Comparison of ENCODE assay signal across 18 mouse cellular contexts in the genomic region with DNA sequence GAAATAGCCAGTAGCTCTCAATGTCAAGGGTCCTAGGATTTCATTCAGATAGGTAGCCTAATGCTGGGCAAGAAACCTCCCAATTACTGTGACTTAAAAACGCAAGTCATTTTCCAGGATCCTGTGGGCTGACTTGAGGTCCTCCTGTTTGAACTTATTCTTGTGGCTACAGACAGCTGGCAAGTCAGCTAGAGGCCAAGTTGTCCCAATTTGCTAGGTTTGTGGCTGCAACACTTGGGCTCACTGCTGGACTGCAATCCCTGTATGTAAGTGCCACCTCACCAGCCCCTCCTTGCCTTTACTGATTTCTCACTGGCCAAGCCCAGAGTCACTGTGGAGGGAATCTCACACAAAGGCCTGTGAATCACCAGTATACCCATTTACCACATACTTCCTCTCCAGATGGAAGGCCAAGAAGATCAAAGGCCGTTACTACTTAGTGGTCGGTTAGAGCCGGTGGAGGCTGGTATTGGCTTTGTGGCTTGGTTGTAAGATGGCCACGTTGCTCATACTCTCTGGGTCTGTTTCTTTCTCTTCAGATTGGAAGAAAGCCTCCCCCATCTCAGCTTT. TPM values are rescaled to one million over a fixed set of nuclear protein-coding genes. Genes with fewer than 3 reads are reported as not detected.
A peak's percentile ranks its signal among the peaks of the same experiment; 100 is the strongest.
DNase-seq lines count a peak whose midpoint lies in the region; ATAC-seq lines count a peak whose summit lies in the region.
"Had no signal": no experiment of that assay in that cellular context is flagged by ENCODE, and none has a peak within 500 bp of the region (broad histone marks: within the 10 kb centered on the region; RNA-seq: fewer than 3 reads in every experiment).

No protein-coding gene starts in this region.

- ATAC-seq in liver, embryonic 16.5 days (ENCODE audit: low read depth): no peak
- no peak for ATAC-seq in liver, embryonic 12.5 days
- ATAC-seq in granulocyte monocyte progenitor cell, adult 5-6 weeks (replicated peaks; ENCODE audit: poor library complexity, severe bottlenecking): peak; percentile 68
- ATAC-seq: forebrain, embryonic 14.5 days; intestine, embryonic 15.5 days; midbrain, embryonic 13.5 days had no signal

- no peak overlapping the region for H3K4me2 ChIP-seq in liver, embryonic 16.5 days (ENCODE audit: low read depth, low read length)
- H3K4me2 ChIP-seq in liver, embryonic 12.5 days: no peak overlapping the region
- H3K4me2 ChIP-seq: intestine, embryonic 15.5 days; midbrain, embryonic 13.5 days had no signal

- WGBS in liver, embryonic 16.5 days (ENCODE audit: insufficient replicate concordance): 41% methylated on average over 5 of the region's 5 CpGs
- 40% methylated on average over 5 of the region's 5 CpGs for WGBS in liver, embryonic 12.5 days (ENCODE audit: insufficient replicate concordance)

- H3K9ac ChIP-seq in liver, embryonic 16.5 days (ENCODE audit: low read depth, low read length): no peak overlapping the region
- no peak overlapping the region for H3K9ac ChIP-seq in liver, embryonic 12.5 days
- H3K9ac ChIP-seq: intestine, embryonic 15.5 days; liver, embryonic 14.5 days; midbrain, embryonic 13.5 days had no signal

- H3K9me3 ChIP-seq in liver, embryonic 16.5 days (replicated peaks; ENCODE audit: control insufficient read depth, low read length): no peaks in the 10 kb centered on the region
- H3K9me3 ChIP-seq in liver, embryonic 12.5 days (replicated peaks): no peaks in the 10 kb centered on the region
- H3K9me3 ChIP-seq: intestine, embryonic 15.5 days; midbrain, embryonic 13.5 days had no signal

- intact Hi-C loops in heart, postnatal 36 days (cut with DNase I): no loop called here

- H3K4me1 ChIP-seq in liver, embryonic 16.5 days (ENCODE audit: control insufficient read depth, low read depth, low read length): peaks cover 15% of the 10 kb centered on the region
- H3K4me1 ChIP-seq in liver, embryonic 12.5 days: peaks cover 24% of the 10 kb centered on the region

- DNase-seq in NIH3T3 (ENCODE audit: low read depth): peak; percentile 44
- peak; percentile 30 to 46 for DNase-seq in natural killer cell, adult 2 months (ENCODE audit: low spot score in 2 of 2)
- DNase-seq in urinary bladder, adult 2 months (ENCODE audit: low spot score): no peak
- DNase-seq in cerebellum, adult 11-12 months: no peak
- DNase-seq in heart, postnatal 36 days: no peak
- DNase-seq: adrenal gland, postnatal 14 days; cerebellum, postnatal 10 days; left cerebral cortex, postnatal 4 days; lung, postnatal 36 days; spleen, adult 18-20 months; thymus, adult 2 months had no signal

- no peaks in the 10 kb centered on the region for H3K27me3 ChIP-seq in liver, embryonic 16.5 days (ENCODE audit: control insufficient read depth, insufficient read depth, low read depth, low read length)
- no peaks in the 10 kb centered on the region for H3K27me3 ChIP-seq in liver, embryonic 12.5 days (replicated peaks)
- H3K27me3 ChIP-seq: intestine, embryonic 15.5 days; midbrain, embryonic 13.5 days had no signal

- H3K4me3 ChIP-seq in liver, embryonic 16.5 days (ENCODE audit: low read depth, low read length): no peak overlapping the region
- no peak overlapping the region for H3K4me3 ChIP-seq in liver, embryonic 12.5 days
- H3K4me3 ChIP-seq: intestine, embryonic 15.5 days; midbrain, embryonic 13.5 days had no signal

- peak overlapping the region; percentile 18; the same call in 1 of the 2 replicates for H3K27ac ChIP-seq in liver, embryonic 16.5 days (ENCODE audit: low read length)
- H3K27ac ChIP-seq in liver, embryonic 12.5 days: no peak overlapping the region
- H3K27ac ChIP-seq: intestine, embryonic 15.5 days; liver, embryonic 14.5 days; midbrain, embryonic 13.5 days had no signal

- H3K36me3 ChIP-seq in liver, embryonic 16.5 days (ENCODE audit: control insufficient read depth, insufficient read depth): no peaks in the 10 kb centered on the region
- H3K36me3 ChIP-seq in liver, embryonic 12.5 days: no peaks in the 10 kb centered on the region
- H3K36me3 ChIP-seq: intestine, embryonic 15.5 days had no signal

RNA-seq across cellular contexts. Expression of a gene that starts 8.6 kb away (rescaled TPM):
- 7.4 and 9.3 TPM in 2 replicates for polyA plus RNA-seq in liver, embryonic 16.5 days (2015; fragmentation: Nextera tagmentation; extraction: Ambion mirVana)
- 9.0 and 9.4 TPM in 2 replicates for polyA plus RNA-seq in liver, embryonic 12.5 days (2016; fragmentation: Nextera tagmentation; extraction: Ambion mirVana)
- total RNA-seq in granulocyte monocyte progenitor cell, adult 5-6 weeks (2014; fragmentation: Nextera tagmentation): 44.3 and 77.0 TPM in 2 replicates
- total RNA-seq in granulocyte monocyte progenitor cell, adult 5-6 weeks (2017): 48.5 and 62.9 TPM in 2 replicates
- 25.3 and 31.7 TPM in 2 replicates for polyA plus RNA-seq in urinary bladder, adult 2 months (2012; rRNA removed)
- total RNA-seq in heart, postnatal 36 days (2021): 10 to 100 TPM; 27.8 to 32.0 TPM

RNA-seq across cellular contexts. Expression of a gene that starts 18.5 kb away (rescaled TPM):
- 5.3 and 5.4 TPM in 2 replicates for polyA plus RNA-seq in liver, embryonic 16.5 days (2015; fragmentation: Nextera tagmentation; extraction: Ambion mirVana)
- 6.2 and 8.2 TPM in 2 replicates for polyA plus RNA-seq in liver, embryonic 12.5 days (2016; fragmentation: Nextera tagmentation; extraction: Ambion mirVana)
- total RNA-seq in granulocyte monocyte progenitor cell, adult 5-6 weeks (2014; fragmentation: Nextera tagmentation): 19.8 and 22.3 TPM in 2 replicates
- 18.5 and 22.1 TPM in 2 replicates for total RNA-seq in granulocyte monocyte progenitor cell, adult 5-6 weeks (2017)
- polyA plus RNA-seq in urinary bladder, adult 2 months (2012; rRNA removed): 28.5 and 31.6 TPM in 2 replicates
- total RNA-seq in heart, postnatal 36 days (2021): 1 to 10 TPM; 6.8 to 7.6 TPM

RNA-seq across cellular contexts. Expression of a gene that starts 59.3 kb away (rescaled TPM):
- polyA plus RNA-seq in liver, embryonic 16.5 days (2015; fragmentation: Nextera tagmentation; extraction: Ambion mirVana): 7.2 and 8.4 TPM in 2 replicates
- polyA plus RNA-seq in liver, embryonic 12.5 days (2016; fragmentation: Nextera tagmentation; extraction: Ambion mirVana): 9.8 and 10.6 TPM in 2 replicates
- total RNA-seq in granulocyte monocyte progenitor cell, adult 5-6 weeks (2014; fragmentation: Nextera tagmentation): 12.6 and 30.7 TPM in 2 replicates
- 11.3 and 13.9 TPM in 2 replicates for total RNA-seq in granulocyte monocyte progenitor cell, adult 5-6 weeks (2017)
- polyA plus RNA-seq in urinary bladder, adult 2 months (2012; rRNA removed): 22.0 and 22.4 TPM in 2 replicates
- 10 to 100 TPM; 13.5 to 15.6 TPM for total RNA-seq in heart, postnatal 36 days (2021)

RNA-seq across cellular contexts. Expression of a gene that starts 59.7 kb away (rescaled TPM):
- 15.0 and 16.0 TPM in 2 replicates for polyA plus RNA-seq in liver, embryonic 16.5 days (2015; fragmentation: Nextera tagmentation; extraction: Ambion mirVana)
- polyA plus RNA-seq in liver, embryonic 12.5 days (2016; fragmentation: Nextera tagmentation; extraction: Ambion mirVana): 17.5 and 24.0 TPM in 2 replicates
- 26.8 and 31.6 TPM in 2 replicates for total RNA-seq in granulocyte monocyte progenitor cell, adult 5-6 weeks (2014; fragmentation: Nextera tagmentation)
- 16.6 and 22.4 TPM in 2 replicates for total RNA-seq in granulocyte monocyte progenitor cell, adult 5-6 weeks (2017)
- 15.2 and 18.5 TPM in 2 replicates for polyA plus RNA-seq in urinary bladder, adult 2 months (2012; rRNA removed)
- 10 to 100 TPM; 35.1 to 36.0 TPM for total RNA-seq in heart, postnatal 36 days (2021)

Comparison
In these comparisons a context has a peak if more than half of its experiments do, and no peak if none do; other contexts are left out.
1. DNase-seq: peak in NIH3T3 (single experiment) and natural killer cell, adult 2 months (2 of 2); none in urinary bladder, adult 2 months (single experiment), cerebellum, adult 11-12 months (single experiment) and heart, postnatal 36 days (0 of 2).